Mouse (Mus musculus): Measurements from ENCODE around the gene Grb7.

The Grb7 gene

DNA sequence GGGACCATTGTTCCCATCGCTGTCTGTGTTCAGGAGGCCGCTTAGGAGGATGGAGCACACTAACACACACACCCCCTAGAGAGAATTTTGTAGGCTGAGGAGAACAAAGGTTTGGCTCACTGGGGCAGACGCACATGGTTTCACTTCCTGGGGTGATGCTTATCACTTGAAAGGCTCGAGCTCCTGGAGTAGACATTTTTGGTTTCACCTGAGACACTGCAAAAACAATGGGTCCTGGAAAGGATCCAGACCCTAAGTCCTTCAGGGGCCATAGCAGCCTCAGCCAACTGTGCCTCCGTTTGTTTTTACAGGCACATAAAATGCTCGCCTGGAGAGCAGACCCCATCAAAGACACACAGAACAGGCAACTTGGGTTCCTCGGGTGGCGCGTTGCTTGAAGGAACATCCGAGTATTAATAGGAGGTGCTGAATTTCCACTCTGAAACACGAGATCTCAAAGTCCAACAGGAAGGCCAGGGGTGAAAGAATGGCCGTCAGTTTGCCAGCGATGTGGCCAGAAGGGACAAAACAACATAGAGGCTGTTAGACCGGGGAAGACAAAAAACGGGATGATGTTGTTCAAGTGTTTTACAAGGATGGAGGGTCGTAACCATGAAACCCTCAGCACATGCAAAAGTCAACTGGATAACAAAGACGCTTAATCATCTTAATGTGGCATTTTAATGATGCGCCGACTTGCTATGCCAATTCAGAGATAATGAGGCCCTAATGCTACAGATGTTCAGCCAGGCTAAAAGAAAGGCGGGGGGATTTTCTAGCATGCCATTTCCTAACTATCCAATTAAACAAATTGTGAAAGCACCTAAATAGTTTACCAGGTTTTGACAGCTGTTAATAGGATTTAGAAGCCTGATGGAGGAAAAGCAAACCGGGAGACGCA, 51.4 kb downstream of the Grb7 start:
- DNase-seq (ENCODE audit: inconsistent age in 2 of 2, low spot score in 1 of 2) = no peak

DNA sequence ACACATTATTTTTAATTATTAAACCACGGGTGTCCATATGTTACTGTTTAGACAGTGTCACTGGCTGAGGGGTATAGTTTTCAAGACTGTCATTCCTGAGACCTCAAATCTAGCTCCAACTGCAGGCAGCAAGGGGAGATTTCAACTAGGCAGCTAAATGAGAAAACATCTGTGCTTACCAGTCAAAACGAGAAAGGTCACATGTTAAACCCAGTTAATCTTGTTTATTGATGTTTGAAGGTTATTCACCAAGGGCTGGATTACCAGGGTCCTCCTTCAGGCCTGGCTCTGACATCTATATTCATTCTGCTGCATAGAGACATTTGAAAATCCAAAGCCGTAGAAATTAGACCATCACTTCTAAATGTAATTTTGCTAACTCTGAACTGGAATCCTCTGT, 58.7 kb downstream of the Grb7 start:
- DNase-seq (ENCODE audit: inconsistent age in 2 of 2, low spot score in 1 of 2) = no peak

All from adrenal gland, adult (tissue).